Mouse (Mus musculus) heart, embryonic 14.5 days (tissue): ENCODE measurements around the gene Rln3. TPM values are rescaled to one million over a fixed set of nuclear protein-coding genes. Genes with fewer than 3 reads are reported as not detected.
A peak's percentile ranks its signal among the peaks of the same experiment; 100 is the strongest.

ENCODE experiments used
- ATAC-seq: fragments of 200-750 bp; cut with Nextera tagmentation; 2 replicates; pipeline ENCODE4 v1.8.0; 2017; ENCODE audit warnings: low read depth, moderate TSS enrichment; ENCODE audit not compliant: insufficient number of reproducible peaks, insufficient read depth, low FRiP score
- H3K27ac ChIP-seq, 2 experiments: fragments of 200-500 bp in 1 of 2; fragments of 300-500 bp in 1 of 2; sonication (generic) in 1 of 2; replicated peaks in 1 of 2; 2 replicates each; pipeline ENCODE4 v1.5.1; 2012 to 2014; ENCODE audit warnings: low read depth in 2 of 2, low read length in 2 of 2, control low read depth in 1 of 2, mild to moderate bottlenecking in 1 of 2, mixed read lengths in 1 of 2; ENCODE audit not compliant: control insufficient read depth in 1 of 2, insufficient read depth in 1 of 2
- H3K27me3 ChIP-seq: fragments of 300-500 bp; sonication (generic); 2 replicates; pipeline ENCODE4 v1.6.1; 2014; ENCODE audit warnings: mild to moderate bottlenecking, low read length, control low read depth; ENCODE audit not compliant: control insufficient read depth, insufficient read depth
- H3K36me3 ChIP-seq: fragments of 300-500 bp; sonication (generic); 2 replicates; pipeline ENCODE4 v1.6.1; 2014; ENCODE audit warnings: mild to moderate bottlenecking, control low read depth, low read length, mixed read lengths; ENCODE audit not compliant: control insufficient read depth, insufficient read depth
- H3K4me1 ChIP-seq, 2 experiments: fragments of 200-500 bp in 1 of 2; fragments of 300-500 bp in 1 of 2; sonication (generic) in 1 of 2; 2 replicates each; pipeline ENCODE4 v1.6.1; 2012 to 2014; ENCODE audit warnings: low read length in 2 of 2, control low read depth in 1 of 2, mixed read lengths in 1 of 2; ENCODE audit not compliant: control insufficient read depth in 2 of 2, insufficient read depth in 2 of 2
- H3K4me2 ChIP-seq: fragments of 300-500 bp; sonication (generic); 2 replicates; pipeline ENCODE4 v1.6.1; 2014; ENCODE audit warnings: mild to moderate bottlenecking, low read length
- H3K4me3 ChIP-seq, 2 experiments: fragments of 200-500 bp in 1 of 2; fragments of 300-500 bp in 1 of 2; sonication (generic) in 1 of 2; 2 replicates each; pipeline ENCODE4 v1.5.1; 2012 to 2014; ENCODE audit warnings: low read length in 2 of 2, mild to moderate bottlenecking in 2 of 2, control low read depth in 1 of 2, low read depth in 1 of 2, moderate library complexity in 1 of 2; ENCODE audit not compliant: control insufficient read depth in 1 of 2, insufficient read depth in 1 of 2
- H3K9ac ChIP-seq: fragments of 300-500 bp; sonication (generic); 2 replicates; pipeline ENCODE4 v1.6.1; 2014; ENCODE audit warnings: mild to moderate bottlenecking, low read length
- H3K9me3 ChIP-seq: fragments of 300-500 bp; sonication (generic); 2 replicates; pipeline ENCODE4 v1.6.1; 2016; ENCODE audit warnings: low read length, control low read depth; ENCODE audit not compliant: control insufficient read depth
- WGBS: fragments of 180-500 bp; shearing (Covaris S2); extraction: QIAGEN DNeasy Blood & Tissue Kit; methylation state at CpG from one replicate; pipeline ENCODE4 v1.1.7; 2014; 5-methylcytosine and 5-hydroxymethylcytosine counted together
- polyA plus RNA-seq: library from polyadenylated mRNA; unstranded; fragments of >200 nt; fragmentation: Nextera tagmentation; extraction: Ambion mirVana; gene quantifications from 2 replicates; pipeline ENCODE4 v1.2.1, GENCODE M21; 2014

The Rln3 gene
- polyA plus RNA-seq, 1 experiment from 2014 or later = not detected

DNA sequence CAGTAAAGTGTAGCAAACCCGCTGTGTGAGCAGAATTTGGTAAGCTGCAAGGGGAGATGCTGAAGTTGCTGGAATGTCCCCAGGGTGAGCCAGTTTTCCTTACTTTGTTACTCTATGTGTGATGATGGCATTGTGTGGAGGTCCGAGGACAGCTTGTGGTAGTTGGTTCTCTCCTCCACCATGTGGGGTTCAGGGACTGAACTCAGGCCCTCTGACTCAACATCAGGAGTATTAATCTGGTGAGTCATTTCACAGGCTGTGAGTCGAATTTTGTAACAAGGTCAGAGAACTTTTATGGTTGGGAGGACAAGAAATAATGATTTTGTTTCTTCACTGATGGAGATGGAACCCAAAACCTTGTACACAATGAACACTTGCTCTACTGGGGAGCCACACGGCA, 12.0 kb downstream of the Rln3 start:
- Histone ChIP-seq H3K9me3 (no peaks in the 10 kb centered on the region), H3K9ac (no peak overlapping the region), H3K27ac (no peak overlapping the region), H3K4me2 (no peak overlapping the region), H3K27me3 (peaks cover 11% of the 10 kb centered on the region), H3K4me1 (no peaks in the 10 kb centered on the region), H3K36me3 (no peaks in the 10 kb centered on the region), H3K4me3 (no peak overlapping the region)
- WGBS = 74% methylated on average over 4 of the region's 4 CpGs
- ATAC-seq = no peak

DNA sequence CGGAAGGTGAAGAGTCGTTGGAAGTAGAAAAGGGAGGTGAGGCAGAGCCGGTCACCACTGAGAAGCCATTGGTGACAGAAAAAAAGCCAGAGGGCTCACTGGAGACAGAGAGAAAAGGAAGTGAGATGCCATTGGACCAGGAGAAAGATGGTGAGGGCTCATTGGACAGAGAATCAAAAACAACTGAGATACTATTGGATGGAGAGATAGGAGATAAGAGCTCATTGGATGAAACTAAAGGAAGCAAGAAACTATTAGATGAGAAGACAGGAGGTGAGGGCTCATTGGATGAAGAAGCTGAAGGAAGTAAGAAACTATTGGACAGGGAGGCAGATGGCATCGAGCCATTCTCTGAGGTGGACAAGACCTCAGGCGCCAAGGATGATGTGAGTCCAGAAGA, 15.5 kb downstream of the Rln3 start:
- ATAC-seq = no peak
- no peak overlapping the region for H3K27ac ChIP-seq
- peaks cover 37% of the 10 kb centered on the region for H3K27me3 ChIP-seq
- whole genome bisulfite sequencing = 76% methylated on average over 5 of the region's 5 CpGs
- H3K4me1 ChIP-seq = peaks cover 5 to 10% of the 10 kb centered on the region in 2 experiments; a peak in 3 of 4 replicates
- H3K4me2 ChIP-seq = no peak overlapping the region
- H3K9me3 ChIP-seq = no peaks in the 10 kb centered on the region
- H3K4me3 ChIP-seq = no peak overlapping the region
- H3K36me3 ChIP-seq = no peaks in the 10 kb centered on the region
- H3K9ac ChIP-seq = no peak overlapping the region

DNA sequence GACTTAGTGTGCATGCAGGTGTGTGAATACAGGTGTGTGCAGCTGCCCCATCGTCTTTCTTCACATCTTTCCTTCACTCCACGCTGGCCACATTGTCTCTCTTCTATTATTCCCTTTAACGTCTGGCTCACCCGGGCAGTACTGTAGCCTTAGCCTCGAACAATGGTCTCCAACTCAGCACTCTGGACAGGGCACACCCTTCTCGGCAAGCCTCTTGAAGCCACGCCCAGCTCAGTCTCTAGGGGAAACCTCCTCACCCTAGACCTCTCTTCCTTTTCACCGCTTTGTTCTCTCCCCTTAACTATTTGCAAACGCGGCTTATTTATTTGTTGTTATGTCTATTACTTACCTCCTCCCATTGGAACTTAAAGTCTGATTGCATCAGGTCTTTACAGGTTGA, 17.4 kb downstream of the Rln3 start:
- Histone ChIP-seq H3K9me3 (no peaks in the 10 kb centered on the region), H3K9ac (no peak overlapping the region), H3K4me2 (no peak overlapping the region), H3K27ac (no peak overlapping the region), H3K36me3 (no peaks in the 10 kb centered on the region), H3K27me3 (peaks cover 38% of the 10 kb centered on the region), H3K4me3 (no peak overlapping the region), H3K4me1 (peaks cover 17 to 28% of the 10 kb centered on the region in 2 experiments)
- ATAC-seq = no peak
- WGBS = 15% methylated on average over 10 of the region's 10 CpGs

DNA sequence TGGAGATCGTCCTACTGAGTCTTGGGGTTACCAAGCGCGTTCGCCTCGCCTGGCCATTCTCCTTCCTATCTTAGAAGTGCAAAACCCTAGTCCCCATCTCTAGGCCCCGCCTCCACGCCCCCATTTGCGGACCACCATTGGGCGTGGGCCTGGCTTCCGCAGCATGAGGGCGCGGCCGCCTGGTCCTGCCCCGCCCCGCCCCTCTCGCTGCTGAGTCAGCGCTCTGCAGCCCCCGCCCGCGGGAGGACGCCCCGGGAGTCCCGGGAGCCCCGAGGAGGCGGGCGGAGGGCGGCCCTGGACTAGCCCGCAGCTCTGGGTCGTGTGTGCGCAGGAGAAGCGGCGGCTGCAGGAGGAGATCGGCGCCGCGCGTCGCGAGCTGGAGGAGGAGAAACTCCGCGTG, 18.9 kb downstream of the Rln3 start:
- WGBS = under 1% methylated on average over 41 of the region's 41 CpGs
- H3K27ac ChIP-seq = no peak overlapping the region
- H3K9ac ChIP-seq = peak overlapping the region; percentile 54
- H3K9me3 ChIP-seq = no peaks in the 10 kb centered on the region
- peaks cover 50% of the 10 kb centered on the region for H3K27me3 ChIP-seq
- peak overlapping the region; percentile 37 to 45 for H3K4me3 ChIP-seq
- peak overlapping the region; percentile 80 for H3K4me2 ChIP-seq
- no peaks in the 10 kb centered on the region for H3K36me3 ChIP-seq
- H3K4me1 ChIP-seq = peaks cover 24 to 42% of the 10 kb centered on the region in 2 experiments
- ATAC-seq = 0 out of 2 replicates have a peak, but pooled peaks have one; percentile 20

DNA sequence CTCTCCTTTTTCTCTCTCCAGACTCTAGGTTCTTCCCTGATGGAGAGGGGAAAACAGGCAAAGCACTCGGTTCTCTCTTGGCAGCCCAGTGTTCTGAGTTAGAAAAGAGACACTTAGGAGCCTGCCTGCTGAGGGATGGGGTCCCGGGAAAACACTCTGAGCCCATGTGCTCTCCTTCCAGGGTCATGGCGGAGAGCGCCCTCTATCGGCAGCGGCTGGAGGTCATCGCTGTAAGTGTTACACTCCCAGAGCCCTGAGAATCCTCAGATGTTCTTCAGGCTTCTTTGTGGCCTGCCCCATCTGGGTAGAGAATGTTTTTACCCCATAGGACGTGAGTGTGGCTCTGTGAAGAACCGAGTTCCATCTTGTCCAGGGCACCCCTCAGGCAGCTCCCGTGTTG, 20.6 kb downstream of the Rln3 start:
- Histone ChIP-seq H3K4me1 (peaks cover 24 to 42% of the 10 kb centered on the region in 2 experiments), H3K27ac (peak overlapping the region in 1 of 2 experiments; percentile 83; a peak in 1 of 4 replicates), H3K4me3 (no peak overlapping the region), H3K36me3 (no peaks in the 10 kb centered on the region), H3K4me2 (no peak overlapping the region), H3K9ac (no peak overlapping the region), H3K27me3 (peaks cover 59% of the 10 kb centered on the region), H3K9me3 (no peaks in the 10 kb centered on the region)
- no peak for ATAC-seq
- 18% methylated on average over 10 of the region's 10 CpGs for WGBS

DNA sequence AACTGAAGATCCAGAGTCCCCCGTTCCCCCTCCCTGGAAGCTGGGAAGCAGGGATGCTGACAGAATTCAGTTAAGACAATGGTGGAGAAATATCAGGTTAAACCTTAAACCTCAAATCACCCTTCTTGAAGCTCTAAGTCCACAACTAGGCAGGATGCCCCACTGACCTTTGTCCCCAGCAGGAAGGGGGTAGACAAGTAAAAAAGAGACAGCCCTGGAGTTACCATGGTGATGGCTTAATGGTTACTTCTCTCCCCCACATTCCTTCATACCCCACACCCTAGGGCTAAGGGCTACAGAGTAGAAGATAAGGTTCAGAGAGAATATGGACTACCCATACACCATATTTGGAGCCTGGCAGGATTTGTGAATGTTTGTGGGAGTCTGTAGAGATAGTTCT, 21.2 kb downstream of the Rln3 start:
- ATAC-seq = no peak
- Histone ChIP-seq H3K36me3 (no peaks in the 10 kb centered on the region), H3K4me2 (peak overlapping the region; percentile 48), H3K4me3 (no peak overlapping the region), H3K9me3 (no peaks in the 10 kb centered on the region), H3K27ac (peak overlapping the region; percentile 81 to 83), H3K9ac (no peak overlapping the region; the same call in 1 of the 2 replicates), H3K27me3 (peaks cover 57% of the 10 kb centered on the region), H3K4me1 (peaks cover 24 to 42% of the 10 kb centered on the region in 2 experiments)
- 23% methylated on average over 1 of the region's 1 CpGs for WGBS

DNA sequence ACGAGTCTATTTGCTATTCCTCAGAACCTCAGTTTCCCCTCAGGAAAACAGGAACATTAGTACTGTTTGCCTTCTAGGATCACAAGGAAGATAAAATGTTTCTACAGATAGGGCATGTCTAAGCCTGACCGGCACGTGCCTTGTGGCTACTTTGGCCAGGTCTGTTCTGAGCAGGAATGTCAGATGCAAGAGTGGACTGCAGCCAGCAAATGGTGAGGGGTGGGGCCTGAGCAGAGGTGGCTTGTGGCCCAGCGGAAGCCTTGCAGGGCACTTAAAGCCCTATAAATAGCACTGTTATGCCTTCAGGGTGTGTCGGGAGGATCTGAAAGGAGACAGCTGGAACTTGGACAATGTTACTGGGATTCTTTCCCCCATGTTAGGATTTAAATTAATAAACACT, 21.7 kb downstream of the Rln3 start:
- peak overlapping the region; percentile 48 for H3K4me2 ChIP-seq
- no peak overlapping the region for H3K9ac ChIP-seq
- H3K4me1 ChIP-seq = peaks cover 24 to 42% of the 10 kb centered on the region in 2 experiments
- ATAC-seq = peak; percentile 59
- peak overlapping the region; percentile 81 to 83 for H3K27ac ChIP-seq
- 1% methylated on average over 5 of the region's 5 CpGs for WGBS
- H3K9me3 ChIP-seq = no peaks in the 10 kb centered on the region
- H3K36me3 ChIP-seq = no peaks in the 10 kb centered on the region
- no peak overlapping the region for H3K4me3 ChIP-seq
- H3K27me3 ChIP-seq = peaks cover 52% of the 10 kb centered on the region

DNA sequence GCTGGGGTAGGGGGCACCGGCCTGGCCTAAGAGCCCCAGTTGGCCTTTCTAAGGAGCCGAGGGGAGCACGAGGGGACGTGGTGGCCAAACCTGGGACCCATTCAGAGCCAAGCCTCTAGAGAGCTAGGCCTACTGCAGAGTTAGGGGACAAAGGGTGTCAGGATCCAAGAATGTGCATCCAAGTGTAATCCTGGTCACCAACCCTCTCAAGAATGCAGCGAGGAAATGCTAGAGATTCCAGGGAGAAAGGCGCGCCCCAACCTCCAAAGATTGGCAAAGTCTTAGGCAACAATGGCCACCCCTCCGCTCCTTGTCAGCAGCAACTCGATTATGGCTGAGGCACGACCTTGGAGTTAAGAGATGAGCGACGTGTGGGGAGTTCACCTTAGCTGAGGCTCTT, 23.2 kb downstream of the Rln3 start:
- WGBS = 47% methylated on average over 12 of the region's 12 CpGs
- no peak for ATAC-seq
- Histone ChIP-seq H3K4me1 (peaks cover 24 to 42% of the 10 kb centered on the region in 2 experiments), H3K27ac (no peak overlapping the region), H3K4me2 (0 out of 2 replicates have a peak overlapping the region, but pooled peaks have one; percentile 13), H3K27me3 (peaks cover 36% of the 10 kb centered on the region), H3K36me3 (no peaks in the 10 kb centered on the region), H3K9ac (no peak overlapping the region), H3K4me3 (no peak overlapping the region), H3K9me3 (no peaks in the 10 kb centered on the region)
